ENCODE assay signal across 14 mouse cellular contexts in the genomic region with DNA sequence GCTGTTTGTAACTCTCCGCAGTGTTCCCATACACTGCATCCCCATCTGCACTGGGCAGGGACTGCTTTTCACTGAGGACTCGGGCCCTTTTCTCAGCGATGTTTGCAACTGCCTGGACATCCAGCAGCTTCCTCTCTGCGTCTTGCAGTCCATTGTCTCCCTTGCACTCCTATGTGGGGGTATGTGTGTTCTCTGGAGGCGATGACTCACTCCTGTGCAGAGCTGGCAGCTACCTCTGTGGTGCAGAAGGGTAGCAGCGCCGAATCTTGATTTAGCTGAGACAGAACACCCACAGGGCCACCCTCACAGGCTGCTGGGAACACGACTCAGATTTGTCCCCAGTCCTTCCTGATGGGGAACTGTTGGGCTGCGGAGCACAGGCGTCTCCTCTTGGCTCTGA. TPM values are rescaled to one million over a fixed set of nuclear protein-coding genes. Genes with fewer than 3 reads are reported as not detected.
A peak's percentile ranks its signal among the peaks of the same experiment; 100 is the strongest.
DNase-seq lines count a peak whose midpoint lies in the region; TF ChIP-seq lines count a peak whose summit lies in the region.
"Had no signal": no experiment of that assay in that cellular context is flagged by ENCODE, and none has a peak within 500 bp of the region (broad histone marks: within the 10 kb centered on the region; RNA-seq: fewer than 3 reads in every experiment).

No protein-coding gene starts in this region.

- DNase-seq in adrenal gland, postnatal 10 days, result peak; percentile 24
- no peak for DNase-seq in adrenal gland, adult 8-10 months
- DNase-seq in frontal cortex, postnatal 36 days (ENCODE audit: low spot score in 2 of 2), result peak; percentile 85 to 89
- peak; percentile 67 to 81 for DNase-seq in right cerebral cortex, postnatal 10 days (ENCODE audit: low spot score in 2 of 2)
- DNase-seq in kidney, adult 9 months, result no peak
- no peak for DNase-seq in kidney, postnatal 4 days
- DNase-seq in cerebellum, adult 9-10 months, result no peak
- DNase-seq: cerebellum, adult 9-11 months; gastrocnemius, postnatal 14 days; lung, embryonic 14.5 days had no signal

- H3K4me3 ChIP-seq in E14TG2a.4 (replicated peaks; ENCODE audit: low read length), result peak overlapping the region; percentile 52
- H3K4me3 ChIP-seq: embryonic facial prominence, embryonic 13.5 days; limb, embryonic 13.5 days; megakaryocyte, embryonic 14.5 days had no signal

- H3K9me3 ChIP-seq in E14TG2a.4 (ENCODE audit: low read length), result no peaks in the 10 kb centered on the region
- H3K9me3 ChIP-seq: embryonic facial prominence, embryonic 13.5 days; limb, embryonic 13.5 days; megakaryocyte, embryonic 14.5 days had no signal

- 0 out of 2 replicates have a peak, but pooled peaks cover 4% of the 10 kb centered on the region for H3K36me3 ChIP-seq in E14TG2a.4 (ENCODE audit: insufficient read depth, low read length)
- H3K36me3 ChIP-seq: embryonic facial prominence, embryonic 13.5 days; limb, embryonic 13.5 days had no signal

- no peak for TF ChIP-seq CTCF in E14TG2a.4 (conservative IDR thresholded peaks at IDR 0.05; ENCODE audit: low read length)

- H3K4me1 ChIP-seq in E14TG2a.4 (replicated peaks; ENCODE audit: low read depth, low read length), result peaks cover 74% of the 10 kb centered on the region
- H3K4me1 ChIP-seq: embryonic facial prominence, embryonic 13.5 days; limb, embryonic 13.5 days; megakaryocyte, embryonic 14.5 days had no signal

- no peaks in the 10 kb centered on the region for H3K27me3 ChIP-seq in E14TG2a.4 (ENCODE audit: insufficient read depth, low read length)

RNA-seq across cellular contexts. Expression of a gene that starts 20.4 kb away (rescaled TPM):
- 10 to 100 TPM; 78.9 to 83.1 TPM for total RNA-seq in adrenal gland, postnatal 10 days (2021)
- 10 to 100 TPM; 73.6 to 86.6 (median 84.0) TPM for total RNA-seq in adrenal gland, adult 8-10 months (2022)

Comparison
In these comparisons a context has a peak if more than half of its experiments do, and no peak if none do; other contexts are left out.
1. DNase-seq: peak in adrenal gland, postnatal 10 days (single experiment), frontal cortex, postnatal 36 days (2 of 2) and right cerebral cortex, postnatal 10 days (2 of 2); none in adrenal gland, adult 8-10 months (single experiment), kidney, adult 9 months (single experiment), kidney, postnatal 4 days (0 of 2) and cerebellum, adult 9-10 months (single experiment).